Mouse (Mus musculus): Measurements from ENCODE around the gene Dcst1. TPM values are rescaled to one million over a fixed set of nuclear protein-coding genes. Genes with fewer than 3 reads are reported as not detected.

Dcst1 gene
- polyA plus RNA-seq, 1 experiment, result not detected

DNA sequence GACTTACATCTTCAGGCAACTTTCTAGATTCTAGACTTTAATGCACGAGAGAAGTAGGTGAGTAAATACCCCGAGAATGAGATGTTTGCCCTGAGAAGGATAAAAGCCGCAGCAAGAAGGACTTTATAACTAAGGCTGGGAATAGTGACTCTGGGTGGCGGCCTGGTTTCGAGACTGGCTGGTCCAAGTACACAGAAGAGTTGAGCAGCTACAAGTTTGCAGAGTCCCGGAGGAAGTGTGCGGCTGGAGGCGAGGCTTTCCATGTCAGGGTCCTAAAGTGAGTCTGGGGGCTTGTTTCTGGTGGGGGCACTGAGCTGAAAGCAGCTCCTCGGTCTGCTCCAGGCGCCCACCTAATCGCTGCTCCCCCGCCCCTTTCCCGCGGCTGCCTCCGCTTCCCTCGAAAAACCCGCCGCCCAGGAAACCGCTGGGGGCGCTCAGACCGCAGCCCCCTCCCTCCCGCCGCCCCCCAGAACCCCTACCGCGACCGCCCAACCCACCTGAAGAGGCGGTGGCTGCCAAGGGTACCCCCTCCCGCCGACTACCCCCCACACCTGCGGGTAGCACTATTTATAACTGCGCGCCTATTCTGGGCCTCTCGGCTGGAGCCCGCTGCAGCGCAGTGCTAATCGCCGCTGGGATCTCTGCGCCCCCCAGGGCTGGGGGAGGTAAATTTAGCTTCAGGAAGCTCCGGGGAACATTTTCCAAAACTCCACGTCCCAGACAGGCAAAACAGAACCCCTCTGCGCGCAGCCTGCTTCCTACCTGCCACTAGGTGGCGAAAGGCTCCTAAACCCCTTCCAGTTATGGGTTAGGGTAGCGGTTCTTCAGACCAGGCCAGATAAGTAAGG lies 31.0 kb upstream of the Dcst1 start:
- Histone ChIP-seq H3K27ac (ENCODE audit: insufficient read depth, low read depth, low read length) (no peak overlapping the region), H3K4me3 (ENCODE audit: insufficient read depth, low read length) (peak overlapping the region; percentile 68), H3K4me1 (ENCODE audit: control insufficient read depth, insufficient read depth, low read length) (peaks cover 4% of the 10 kb centered on the region)
- TF ChIP-seq CTCF (IDR thresholded peaks at IDR 0.05; ENCODE audit: low read depth, low read length) (peak; percentile 78), POLR2A (IDR thresholded peaks at IDR 0.05; ENCODE audit: borderline replicate concordance, low read depth, low read length) (no peak)

DNA sequence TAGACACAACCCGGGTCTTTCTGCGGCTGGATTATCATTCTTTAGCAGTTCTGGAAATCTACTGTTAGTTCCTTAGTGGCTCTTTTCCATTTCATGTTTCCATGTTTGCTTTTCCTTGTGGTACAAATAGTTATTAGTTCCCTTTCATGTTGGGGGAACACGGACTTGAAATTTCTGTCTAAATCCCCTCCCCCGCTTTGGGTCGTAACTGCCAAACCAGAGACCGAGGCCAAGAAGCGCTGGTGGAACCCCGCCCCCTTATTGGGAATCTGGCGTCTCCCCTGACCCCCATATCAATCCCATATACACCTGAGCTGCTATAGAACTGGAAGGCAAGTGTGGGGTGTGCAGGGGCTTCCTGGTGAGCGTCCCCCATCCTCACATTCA lies 30.4 kb upstream of the Dcst1 start:
- Histone ChIP-seq H3K4me1 (ENCODE audit: control insufficient read depth, insufficient read depth, low read length) (peaks cover 6% of the 10 kb centered on the region), H3K27ac (ENCODE audit: insufficient read depth, low read depth, low read length) (peak overlapping the region; percentile 91), H3K4me3 (ENCODE audit: insufficient read depth, low read length) (peak overlapping the region; percentile 68)
- TF ChIP-seq CTCF (IDR thresholded peaks at IDR 0.05; ENCODE audit: low read depth, low read length), result no peak
- TF ChIP-seq POLR2A (IDR thresholded peaks at IDR 0.05; ENCODE audit: borderline replicate concordance, low read depth, low read length), result no peak

DNA sequence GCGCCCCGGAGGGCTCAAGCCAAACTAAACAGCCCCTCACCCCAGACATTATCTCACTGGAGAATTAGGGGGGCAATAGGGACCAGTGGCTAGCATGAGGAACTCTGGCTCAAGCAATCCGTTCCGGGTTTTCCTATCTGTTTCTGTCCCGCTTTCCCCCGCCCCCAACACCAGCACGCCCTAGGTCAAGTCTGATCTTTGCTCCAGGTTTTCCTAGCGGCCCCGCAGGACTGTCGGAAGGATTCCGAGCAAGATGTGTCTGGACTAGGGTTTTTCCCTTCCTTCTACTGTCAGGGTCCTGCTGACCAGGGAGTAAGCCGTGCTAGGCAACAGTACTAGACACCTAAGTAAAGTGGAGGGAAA lies 29.8 kb upstream of the Dcst1 start:
- no peak for TF ChIP-seq POLR2A (IDR thresholded peaks at IDR 0.05; ENCODE audit: borderline replicate concordance, low read depth, low read length)
- TF ChIP-seq CTCF (IDR thresholded peaks at IDR 0.05; ENCODE audit: low read depth, low read length), result no peak
- H3K4me3 ChIP-seq (ENCODE audit: insufficient read depth, low read length), result peak overlapping the region; percentile 68
- peaks cover 11% of the 10 kb centered on the region for H3K4me1 ChIP-seq (ENCODE audit: control insufficient read depth, insufficient read depth, low read length)
- H3K27ac ChIP-seq (ENCODE audit: insufficient read depth, low read depth, low read length), result peak overlapping the region; percentile 91

DNA sequence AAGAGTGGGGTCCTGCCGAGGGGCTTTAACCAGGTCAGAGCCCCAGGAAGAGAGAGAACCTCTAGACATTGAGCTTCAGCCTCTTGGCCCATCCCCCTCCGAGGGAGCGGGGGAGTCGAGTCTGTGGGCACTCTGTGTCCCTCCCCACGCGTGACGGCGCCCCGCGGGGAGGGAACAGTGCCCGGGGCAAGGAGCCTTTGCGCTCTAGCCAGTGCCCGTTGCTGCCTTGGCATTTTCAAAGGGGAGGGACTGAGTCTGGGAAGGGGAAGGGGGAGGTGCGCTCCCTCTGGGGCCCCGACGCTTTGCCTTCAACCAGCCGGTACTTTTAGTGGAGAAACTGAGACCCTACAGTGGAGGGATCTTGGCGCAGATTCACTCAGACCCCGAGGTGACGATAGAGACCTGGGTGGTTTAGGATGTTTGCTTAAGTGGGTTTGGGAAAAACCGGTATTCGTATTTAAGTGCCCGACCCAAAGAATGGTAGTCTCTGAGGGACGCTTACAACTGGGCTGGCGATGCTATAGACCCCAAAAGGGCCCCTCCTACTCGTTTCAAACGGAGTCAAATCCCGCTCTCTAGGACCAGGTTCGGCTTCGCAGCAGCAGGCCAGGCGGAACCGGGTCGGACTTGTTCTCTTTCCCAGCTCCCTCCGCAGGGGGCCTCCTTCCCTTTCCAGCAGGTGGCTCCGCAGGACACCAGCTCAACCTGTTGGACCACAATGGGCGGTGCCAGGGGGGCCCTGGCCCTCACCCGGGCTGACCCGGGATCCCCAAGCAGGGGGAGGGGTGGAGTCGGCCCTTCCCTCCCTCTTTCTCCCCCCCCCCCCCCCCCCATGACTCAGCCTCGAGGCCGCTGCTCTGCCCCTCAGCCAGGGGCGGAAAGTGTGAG lies 29.2 kb upstream of the Dcst1 start, which contains the start of gene Zbtb7b:
Gene Zbtb7b (minus strand): TSS at position 771 of the 888 bp plus-strand sequence.
- peak within 1 kb of the TSS; percentile 68 for H3K4me3 ChIP-seq (ENCODE audit: insufficient read depth, low read length)
- peak within 1 kb of the TSS; percentile 91 for H3K27ac ChIP-seq (ENCODE audit: insufficient read depth, low read depth, low read length)
- peak; percentile 12; the same call in 1 of the 2 replicates for TF ChIP-seq CTCF (IDR thresholded peaks at IDR 0.05; ENCODE audit: low read depth, low read length)
- TF ChIP-seq POLR2A (IDR thresholded peaks at IDR 0.05; ENCODE audit: borderline replicate concordance, low read depth, low read length), result no peak
- H3K4me1 ChIP-seq (ENCODE audit: control insufficient read depth, insufficient read depth, low read length), result peaks cover 18% of the 10 kb centered on the region

DNA sequence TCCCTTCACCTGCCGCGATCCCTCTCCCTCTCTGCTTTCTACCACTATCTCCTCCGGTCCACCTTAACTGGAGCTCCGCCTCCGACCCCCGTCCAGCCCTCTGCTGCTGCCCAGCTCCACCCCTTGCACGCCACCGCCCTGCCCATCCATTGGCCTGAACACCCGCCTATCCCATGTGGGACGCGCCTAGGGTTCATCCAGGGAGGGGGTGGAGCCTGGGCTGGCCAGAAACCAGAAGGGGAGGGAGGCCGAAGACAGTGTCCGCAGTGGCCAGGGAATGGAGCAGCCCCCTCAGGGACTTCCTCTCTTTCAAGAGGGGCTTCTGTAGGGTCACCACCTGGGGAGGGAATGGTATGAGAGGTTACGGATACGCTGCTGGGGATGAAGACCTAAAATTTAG lies 28.6 kb upstream of the Dcst1 start:
- TF ChIP-seq POLR2A (IDR thresholded peaks at IDR 0.05; ENCODE audit: borderline replicate concordance, low read depth, low read length), result no peak; the same call in 1 of the 2 replicates
- no peak for TF ChIP-seq CTCF (IDR thresholded peaks at IDR 0.05; ENCODE audit: low read depth, low read length)
- Histone ChIP-seq H3K27ac (ENCODE audit: insufficient read depth, low read depth, low read length) (peak overlapping the region; percentile 91), H3K4me3 (ENCODE audit: insufficient read depth, low read length) (peak overlapping the region; percentile 68), H3K4me1 (ENCODE audit: control insufficient read depth, insufficient read depth, low read length) (peaks cover 20% of the 10 kb centered on the region)

DNA sequence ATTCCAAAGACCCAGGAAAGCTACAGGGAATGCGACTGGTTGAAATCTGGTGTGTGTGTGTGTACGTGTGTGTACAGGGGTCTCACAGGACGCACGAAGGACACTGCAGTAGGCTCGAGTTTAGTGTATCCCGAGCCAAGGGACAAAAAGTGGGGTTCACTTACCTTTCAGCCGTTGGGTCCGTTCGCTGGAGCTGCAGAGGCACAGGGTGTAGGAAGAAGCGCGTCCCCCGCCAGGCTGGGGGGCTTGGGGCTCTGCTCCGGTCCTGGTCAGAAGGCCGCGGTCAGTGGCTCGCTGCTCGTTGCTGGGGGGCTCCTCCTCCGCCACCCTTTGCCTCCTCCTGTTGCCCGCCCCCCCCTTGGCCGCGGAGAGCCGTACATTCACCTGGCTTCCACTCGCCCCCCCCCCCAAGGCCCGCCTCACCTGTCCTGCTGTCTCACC lies 27.8 kb upstream of the Dcst1 start:
- H3K4me3 ChIP-seq (ENCODE audit: insufficient read depth, low read length), result peak overlapping the region; percentile 98
- peaks cover 27% of the 10 kb centered on the region for H3K4me1 ChIP-seq (ENCODE audit: control insufficient read depth, insufficient read depth, low read length)
- H3K27ac ChIP-seq (ENCODE audit: insufficient read depth, low read depth, low read length), result peak overlapping the region; percentile 72
- TF ChIP-seq POLR2A (IDR thresholded peaks at IDR 0.05; ENCODE audit: borderline replicate concordance, low read depth, low read length) (no peak), CTCF (IDR thresholded peaks at IDR 0.05; ENCODE audit: low read depth, low read length) (no peak)

DNA sequence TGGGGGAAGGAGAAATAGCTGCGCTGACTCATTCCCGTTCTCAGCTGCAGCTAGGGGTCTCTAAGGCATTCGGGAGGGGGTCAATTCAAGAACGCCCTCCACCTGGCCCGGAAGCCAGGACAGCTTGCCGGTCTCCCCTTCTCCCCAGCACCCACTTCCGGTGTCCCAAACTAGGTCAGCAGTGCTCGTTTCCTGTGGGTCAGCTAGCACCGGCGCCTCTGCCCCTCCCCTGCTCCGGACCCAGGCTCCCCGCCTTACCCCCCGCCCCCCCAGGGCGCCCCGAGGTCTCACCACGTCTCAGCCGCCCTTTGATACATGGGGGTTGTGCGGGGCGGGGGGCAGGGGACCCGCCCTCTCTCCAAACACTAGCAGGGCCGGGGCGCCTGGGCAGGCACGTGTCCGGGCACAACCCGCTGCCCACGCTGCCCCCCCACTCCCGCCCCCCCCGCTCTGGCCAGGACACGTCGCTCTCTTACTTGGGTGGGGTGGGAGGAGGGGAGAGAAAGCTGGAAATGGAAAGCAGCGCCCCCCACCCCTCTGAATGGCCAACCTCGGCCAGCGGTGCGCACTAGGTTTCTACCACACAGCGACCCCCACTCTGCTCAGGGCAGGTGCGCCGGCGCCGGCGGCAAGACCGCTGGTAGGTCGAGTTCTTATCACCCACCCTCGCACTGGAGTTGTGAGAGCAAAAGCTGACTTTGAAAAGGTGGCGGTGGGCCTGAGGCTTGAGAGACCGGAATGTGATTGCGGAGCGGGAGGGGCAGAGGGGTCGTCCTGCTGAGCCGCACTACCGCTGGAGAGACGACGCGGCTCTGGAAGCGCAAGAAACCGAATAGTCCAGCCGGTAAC lies 26.8 kb upstream of the Dcst1 start:
- Histone ChIP-seq H3K4me1 (ENCODE audit: control insufficient read depth, insufficient read depth, low read length) (peaks cover 35% of the 10 kb centered on the region), H3K27ac (ENCODE audit: insufficient read depth, low read depth, low read length) (peak overlapping the region; percentile 82), H3K4me3 (ENCODE audit: insufficient read depth, low read length) (peak overlapping the region; percentile 98)
- TF ChIP-seq POLR2A (IDR thresholded peaks at IDR 0.05; ENCODE audit: borderline replicate concordance, low read depth, low read length) (no peak), CTCF (IDR thresholded peaks at IDR 0.05; ENCODE audit: low read depth, low read length) (no peak)

DNA sequence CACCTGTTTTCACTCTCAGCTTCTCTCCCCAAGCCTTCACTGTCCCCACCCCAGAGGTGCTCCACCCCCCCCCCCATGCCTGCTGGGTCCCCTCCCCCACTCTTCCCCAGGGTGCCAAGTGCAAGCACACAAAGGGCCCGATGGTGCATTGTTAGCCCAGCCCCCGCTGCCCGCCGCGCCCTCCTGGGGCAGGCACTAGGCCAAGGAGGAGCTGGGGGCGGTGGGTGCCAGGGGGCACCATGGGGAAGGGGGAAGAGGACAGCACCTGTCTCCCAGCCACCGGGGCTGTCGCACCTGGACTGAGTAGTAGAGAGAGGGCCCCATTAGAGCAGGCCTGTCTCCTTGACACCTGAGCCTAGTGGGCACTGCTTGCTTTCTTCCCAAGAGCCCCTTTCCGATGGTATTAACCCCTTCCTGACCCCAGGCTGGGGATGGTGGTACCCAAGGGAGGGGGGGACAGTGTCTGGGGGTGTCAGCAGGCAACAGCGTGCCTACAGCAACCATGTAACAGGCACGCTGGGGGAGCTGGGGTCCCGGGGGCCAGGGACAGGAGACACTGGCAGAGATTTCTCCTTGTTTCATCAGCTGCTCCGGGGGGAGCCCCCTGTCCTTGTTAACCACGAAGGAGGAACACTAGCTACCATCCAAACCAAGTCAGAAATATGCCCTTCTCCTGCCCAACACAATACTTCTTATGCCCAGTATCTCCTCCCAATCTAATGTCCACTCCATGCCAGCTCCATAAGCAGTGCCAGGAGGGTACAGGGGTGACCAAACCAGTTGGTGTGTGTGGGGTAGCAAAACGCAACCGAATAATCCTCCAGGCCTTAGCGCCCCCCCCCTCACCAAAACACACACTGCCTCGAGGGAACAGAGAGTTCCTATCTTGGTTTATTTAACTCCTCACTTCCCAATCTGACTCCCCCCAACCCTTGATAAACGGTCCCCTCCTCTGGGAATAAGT lies 25.9 kb upstream of the Dcst1 start:
- no peak for TF ChIP-seq POLR2A (IDR thresholded peaks at IDR 0.05; ENCODE audit: borderline replicate concordance, low read depth, low read length)
- TF ChIP-seq CTCF (IDR thresholded peaks at IDR 0.05; ENCODE audit: low read depth, low read length), result no peak
- Histone ChIP-seq H3K4me1 (ENCODE audit: control insufficient read depth, insufficient read depth, low read length) (peaks cover 40% of the 10 kb centered on the region), H3K4me3 (ENCODE audit: insufficient read depth, low read length) (peak overlapping the region; percentile 98), H3K27ac (ENCODE audit: insufficient read depth, low read depth, low read length) (peak overlapping the region; percentile 81)

Data from bone marrow macrophage, adult 2 months (primary cell).